Mouse (Mus musculus): Measurements from ENCODE around the gene Ly6g6e. TPM values are rescaled to one million over a fixed set of nuclear protein-coding genes. Genes with fewer than 3 reads are reported as not detected.

Ly6g6e gene
- polyA plus RNA-seq, 1 experiment: 27.5 TPM

- H3K4me3 ChIP-seq (ENCODE audit: low read depth, low read length): no peak overlapping the region
- H3K36me3 ChIP-seq (ENCODE audit: control insufficient read depth, insufficient read depth, low read length, poor library complexity, severe bottlenecking): peaks cover 26% of the 10 kb centered on the region
- H3K27me3 ChIP-seq (ENCODE audit: control insufficient read depth, insufficient read depth, low read length, poor library complexity, severe bottlenecking): no peaks in the 10 kb centered on the region
These were observed 20.8 kb upstream of the Ly6g6e start for GRCm38 (mm10) chr17:35055691-35056495.

GRCm38 (mm10) chr17:35057090-35057489 lies 19.6 kb upstream of the Ly6g6e start:
- H3K27me3 ChIP-seq (ENCODE audit: control insufficient read depth, insufficient read depth, low read length, poor library complexity, severe bottlenecking): no peaks in the 10 kb centered on the region
- H3K27ac ChIP-seq (ENCODE audit: insufficient read depth, low read length): no peak overlapping the region
- no peak overlapping the region for H3K4me3 ChIP-seq (ENCODE audit: low read depth, low read length)
- peaks cover 11% of the 10 kb centered on the region for H3K4me1 ChIP-seq (ENCODE audit: control insufficient read depth, insufficient read depth, low read length)
- peaks cover 26% of the 10 kb centered on the region for H3K36me3 ChIP-seq (ENCODE audit: control insufficient read depth, insufficient read depth, low read length, poor library complexity, severe bottlenecking)
- TF ChIP-seq POLR2A (IDR thresholded peaks at IDR 0.05; ENCODE audit: insufficient read depth, low read length) (no peak), EP300 (IDR thresholded peaks at IDR 0.05; ENCODE audit: insufficient read depth, low read depth, low read length) (no peak), CTCF (IDR thresholded peaks at IDR 0.05; ENCODE audit: low read depth, low read length) (no peak)
- no peaks in the 10 kb centered on the region for H3K9me3 ChIP-seq (replicated peaks; ENCODE audit: control insufficient read depth, insufficient read depth, low read length, poor library complexity, severe bottlenecking)
- H3K9ac ChIP-seq (ENCODE audit: low read depth, poor library complexity, severe bottlenecking): no peak overlapping the region

More at GRCm38 (mm10) chr17:35055691-35056495, 20.8 kb upstream of the Ly6g6e start:
- Histone ChIP-seq H3K4me1 (ENCODE audit: control insufficient read depth, insufficient read depth, low read length) (peaks cover 6% of the 10 kb centered on the region), H3K27ac (ENCODE audit: insufficient read depth, low read length) (no peak overlapping the region), H3K9me3 (replicated peaks; ENCODE audit: control insufficient read depth, insufficient read depth, low read length, poor library complexity, severe bottlenecking) (no peaks in the 10 kb centered on the region), H3K9ac (ENCODE audit: low read depth, poor library complexity, severe bottlenecking) (no peak overlapping the region)
- TF ChIP-seq POLR2A (IDR thresholded peaks at IDR 0.05; ENCODE audit: insufficient read depth, low read length) (no peak), EP300 (IDR thresholded peaks at IDR 0.05; ENCODE audit: insufficient read depth, low read depth, low read length) (no peak), CTCF (IDR thresholded peaks at IDR 0.05; ENCODE audit: low read depth, low read length) (no peak)

DNA sequence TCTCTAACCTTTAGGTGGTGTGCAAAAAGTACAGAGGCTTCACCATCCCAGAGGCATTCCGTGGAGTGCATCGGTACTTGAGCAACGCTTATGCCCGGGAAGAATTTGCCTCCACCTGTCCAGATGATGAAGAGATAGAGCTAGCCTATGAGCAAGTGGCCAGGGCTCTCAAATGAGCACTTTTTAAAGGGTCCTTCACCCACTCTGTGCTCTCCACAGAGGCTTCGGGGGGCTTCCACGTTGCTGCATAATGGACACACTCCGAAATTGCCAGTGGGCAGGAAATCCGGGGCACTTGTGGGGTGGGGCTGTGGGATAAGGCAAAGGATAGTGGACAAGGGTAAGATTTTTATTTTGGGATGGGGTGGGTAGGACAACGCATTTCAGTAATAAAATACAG lies 18.4 kb upstream of the Ly6g6e start:
- H3K9ac ChIP-seq (ENCODE audit: low read depth, poor library complexity, severe bottlenecking): no peak overlapping the region
- H3K4me3 ChIP-seq (ENCODE audit: low read depth, low read length): no peak overlapping the region
- H3K4me1 ChIP-seq (ENCODE audit: control insufficient read depth, insufficient read depth, low read length): peaks cover 6% of the 10 kb centered on the region
- H3K9me3 ChIP-seq (replicated peaks; ENCODE audit: control insufficient read depth, insufficient read depth, low read length, poor library complexity, severe bottlenecking): no peaks in the 10 kb centered on the region
- H3K27ac ChIP-seq (ENCODE audit: insufficient read depth, low read length): 0 out of 2 replicates have a peak overlapping the region, but pooled peaks have one; percentile 6
- no peak for TF ChIP-seq CTCF (IDR thresholded peaks at IDR 0.05; ENCODE audit: low read depth, low read length)
- TF ChIP-seq POLR2A (IDR thresholded peaks at IDR 0.05; ENCODE audit: insufficient read depth, low read length): no peak
- TF ChIP-seq EP300 (IDR thresholded peaks at IDR 0.05; ENCODE audit: insufficient read depth, low read depth, low read length): no peak
- H3K36me3 ChIP-seq (ENCODE audit: control insufficient read depth, insufficient read depth, low read length, poor library complexity, severe bottlenecking): peaks cover 21% of the 10 kb centered on the region
- H3K27me3 ChIP-seq (ENCODE audit: control insufficient read depth, insufficient read depth, low read length, poor library complexity, severe bottlenecking): no peaks in the 10 kb centered on the region

GRCm38 (mm10) chr17:35058911-35059892 lies 17.5 kb upstream of the Ly6g6e start, which contains the start of gene Ddah2:
Ddah2 (plus strand) TSS chr17:35059035.
- Histone ChIP-seq H3K36me3 (ENCODE audit: control insufficient read depth, insufficient read depth, low read length, poor library complexity, severe bottlenecking) (peaks cover 15% of the 10 kb centered on the region), H3K27me3 (ENCODE audit: control insufficient read depth, insufficient read depth, low read length, poor library complexity, severe bottlenecking) (no peaks in the 10 kb centered on the region), H3K9ac (ENCODE audit: low read depth, poor library complexity, severe bottlenecking) (peak within 1 kb of the TSS; percentile 64), H3K4me3 (ENCODE audit: low read depth, low read length) (peak within 1 kb of the TSS; percentile 87), H3K27ac (ENCODE audit: insufficient read depth, low read length) (peak within 1 kb of the TSS; percentile 40), H3K9me3 (replicated peaks; ENCODE audit: control insufficient read depth, insufficient read depth, low read length, poor library complexity, severe bottlenecking) (no peaks in the 10 kb centered on the region), H3K4me1 (ENCODE audit: control insufficient read depth, insufficient read depth, low read length) (peaks cover 6% of the 10 kb centered on the region)
- 0 out of 2 replicates have a peak, but pooled peaks have one; percentile 50 for TF ChIP-seq EP300 (IDR thresholded peaks at IDR 0.05; ENCODE audit: insufficient read depth, low read depth, low read length)
- no peak for TF ChIP-seq POLR2A (IDR thresholded peaks at IDR 0.05; ENCODE audit: insufficient read depth, low read length)
- TF ChIP-seq CTCF (IDR thresholded peaks at IDR 0.05; ENCODE audit: low read depth, low read length): peak; percentile 48

DNA sequence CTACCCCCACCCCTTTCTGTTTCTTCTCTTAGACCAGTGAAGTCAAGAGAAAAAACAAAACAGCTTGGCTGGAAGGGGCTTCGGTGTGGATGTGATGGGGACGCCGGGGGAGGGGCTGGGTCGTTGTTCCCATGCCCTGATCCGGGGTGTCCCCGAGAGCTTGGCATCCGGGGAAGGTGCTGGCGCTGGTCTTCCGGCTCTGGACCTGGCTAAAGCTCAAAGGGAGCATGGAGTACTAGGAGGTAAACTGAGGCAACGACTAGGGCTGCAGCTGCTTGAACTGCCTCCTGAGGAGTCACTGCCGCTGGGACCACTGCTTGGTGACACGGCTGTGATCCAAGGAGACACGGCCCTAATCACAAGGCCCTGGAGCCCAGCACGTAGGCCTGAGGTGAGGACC lies 16.6 kb upstream of the Ly6g6e start:
- peak overlapping the region; percentile 64 for H3K9ac ChIP-seq (ENCODE audit: low read depth, poor library complexity, severe bottlenecking)
- H3K36me3 ChIP-seq (ENCODE audit: control insufficient read depth, insufficient read depth, low read length, poor library complexity, severe bottlenecking): peaks cover 9% of the 10 kb centered on the region
- peaks cover 6% of the 10 kb centered on the region for H3K4me1 ChIP-seq (ENCODE audit: control insufficient read depth, insufficient read depth, low read length)
- no peaks in the 10 kb centered on the region for H3K9me3 ChIP-seq (replicated peaks; ENCODE audit: control insufficient read depth, insufficient read depth, low read length, poor library complexity, severe bottlenecking)
- TF ChIP-seq CTCF (IDR thresholded peaks at IDR 0.05; ENCODE audit: low read depth, low read length) (no peak), EP300 (IDR thresholded peaks at IDR 0.05; ENCODE audit: insufficient read depth, low read depth, low read length) (no peak), POLR2A (IDR thresholded peaks at IDR 0.05; ENCODE audit: insufficient read depth, low read length) (no peak)
- no peaks in the 10 kb centered on the region for H3K27me3 ChIP-seq (ENCODE audit: control insufficient read depth, insufficient read depth, low read length, poor library complexity, severe bottlenecking)
- peak overlapping the region; percentile 87 for H3K4me3 ChIP-seq (ENCODE audit: low read depth, low read length)
- no peak overlapping the region for H3K27ac ChIP-seq (ENCODE audit: insufficient read depth, low read length)
